Mouse (Mus musculus) WW6 (cell line): ENCODE data around the gene Syt11.
"Not testable (repeated sequence)": the region's sequence is repeated elsewhere in the genome, so short reads cannot be mapped to it uniquely, and the experiment has no call there.

Source experiments
- DNase-seq: peaks from one replicate; pipeline ENCODE4 v3.0.0-alpha.2; 2013; ENCODE audit warnings: low read depth, low spot score

Syt11 gene

DNA sequence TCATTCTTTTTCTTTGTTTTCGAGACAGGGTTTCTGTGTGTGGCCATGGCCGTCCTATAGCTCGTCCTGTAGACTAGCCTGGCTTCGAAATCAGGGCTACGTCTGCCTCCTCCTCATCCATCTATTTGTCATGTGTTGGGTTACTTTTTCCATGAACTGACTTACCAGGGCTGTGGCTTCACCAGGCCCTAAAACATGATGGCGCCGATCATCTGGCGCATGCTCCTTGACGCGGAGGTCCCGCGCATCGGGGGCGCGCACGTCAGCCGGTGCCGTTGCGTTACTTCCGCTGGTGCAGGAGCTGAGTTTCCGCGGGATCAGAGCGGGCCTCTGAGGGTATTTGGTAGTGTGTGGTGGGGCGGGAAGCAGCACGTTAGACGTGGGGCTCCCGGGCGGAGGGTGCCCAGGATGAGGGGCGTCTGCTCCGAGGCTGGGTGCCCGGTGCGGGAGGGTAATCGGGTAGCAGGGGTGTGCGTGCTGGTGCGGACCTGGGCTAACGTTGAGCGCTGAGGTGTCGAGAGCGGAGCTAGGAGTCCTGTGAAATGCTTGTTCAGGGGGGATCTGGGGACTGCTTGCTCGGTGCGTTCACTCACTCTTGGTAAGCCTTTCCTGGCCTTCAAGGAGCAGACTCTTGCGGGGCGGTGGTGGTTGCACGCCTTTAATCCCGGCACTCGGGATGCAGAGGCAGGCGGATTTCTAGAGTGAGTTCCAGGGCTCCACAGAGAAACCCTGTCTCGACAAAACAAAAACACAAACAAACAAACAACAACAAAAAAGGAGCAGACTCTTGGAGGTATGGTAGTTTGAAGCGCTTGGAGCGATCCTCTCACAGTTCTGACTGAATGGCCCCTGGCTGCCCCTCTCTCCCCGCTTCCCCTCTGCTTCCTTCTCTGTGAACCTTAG lies at the start of gene Syt11:
Gene Syt11, minus strand, starts transcription at position 226 of the 903 bp plus-strand sequence.
- not testable (repeated sequence) for DNase-seq

DNA sequence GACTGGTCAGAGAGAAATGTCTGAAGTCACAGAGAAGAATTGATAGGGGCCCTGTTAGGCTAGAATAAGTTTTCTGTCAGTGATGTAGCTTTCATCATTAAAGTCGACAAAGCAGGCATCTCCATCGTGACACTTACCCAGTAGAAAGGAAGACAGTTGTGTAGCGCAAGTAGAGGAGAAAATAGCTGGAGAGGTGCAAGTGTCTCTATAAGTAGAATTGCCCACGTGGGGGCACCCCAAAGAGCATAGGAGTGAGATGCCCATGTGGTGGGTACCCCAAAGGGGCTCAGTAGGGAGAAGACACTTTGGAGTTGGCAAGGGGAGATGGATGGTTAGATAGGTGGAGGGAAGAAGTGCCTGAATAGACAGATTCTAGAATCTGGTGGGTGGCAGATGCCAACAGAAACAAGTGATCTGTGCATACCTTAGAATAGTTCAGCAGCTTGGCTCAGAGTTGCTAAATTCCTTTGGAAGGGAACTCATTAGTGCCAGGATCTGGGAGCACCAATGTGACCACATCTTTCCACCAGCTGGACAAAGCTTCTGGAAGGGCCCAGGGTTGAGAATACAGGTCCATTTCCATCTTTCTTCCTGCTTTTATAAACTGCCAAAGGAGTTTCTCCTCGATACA lies 29.1 kb upstream of the Syt11 start:
- no peak for DNase-seq

DNA sequence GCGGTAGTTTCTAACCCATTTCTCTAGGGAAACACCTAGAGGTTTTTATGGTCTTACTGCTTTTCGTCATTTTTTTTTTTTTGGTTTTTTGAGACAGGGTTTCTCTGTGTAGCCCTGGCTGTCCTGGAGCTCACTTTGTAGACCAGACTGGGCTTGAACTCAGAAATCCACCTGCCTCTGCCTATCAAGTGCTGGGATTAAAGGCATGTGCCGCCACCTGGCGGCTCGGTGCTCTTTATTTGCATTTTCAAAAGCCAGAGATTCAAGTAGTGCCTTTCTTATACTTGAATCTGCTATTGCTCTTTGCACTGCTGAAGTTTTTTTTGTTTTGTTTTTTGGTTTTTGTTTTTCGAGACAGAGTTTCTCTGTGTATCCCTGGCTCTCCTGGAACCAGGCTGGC lies 22.5 kb upstream of the Syt11 start:
- not testable (repeated sequence) for DNase-seq

DNA sequence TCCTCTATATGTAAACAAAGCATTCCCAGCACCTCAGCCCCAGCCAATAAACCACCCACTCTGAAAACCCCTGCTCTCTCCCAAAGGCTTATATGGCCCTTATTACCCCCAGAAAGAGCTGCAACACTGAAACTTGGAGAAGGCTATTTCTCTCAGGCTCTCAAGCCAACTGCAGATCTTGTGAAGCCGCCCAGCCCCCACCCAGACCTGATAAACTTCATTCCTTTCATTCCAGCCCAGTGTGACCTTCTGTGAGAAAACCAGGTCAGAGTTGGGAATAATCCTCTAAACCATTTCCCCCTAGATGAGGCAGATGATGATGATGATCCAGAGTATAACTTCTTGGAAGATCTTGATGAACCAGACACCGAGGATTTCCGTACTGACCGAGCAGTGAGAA lies 13.1 kb upstream of the Syt11 start:
- DNase-seq = not testable (repeated sequence)

DNA sequence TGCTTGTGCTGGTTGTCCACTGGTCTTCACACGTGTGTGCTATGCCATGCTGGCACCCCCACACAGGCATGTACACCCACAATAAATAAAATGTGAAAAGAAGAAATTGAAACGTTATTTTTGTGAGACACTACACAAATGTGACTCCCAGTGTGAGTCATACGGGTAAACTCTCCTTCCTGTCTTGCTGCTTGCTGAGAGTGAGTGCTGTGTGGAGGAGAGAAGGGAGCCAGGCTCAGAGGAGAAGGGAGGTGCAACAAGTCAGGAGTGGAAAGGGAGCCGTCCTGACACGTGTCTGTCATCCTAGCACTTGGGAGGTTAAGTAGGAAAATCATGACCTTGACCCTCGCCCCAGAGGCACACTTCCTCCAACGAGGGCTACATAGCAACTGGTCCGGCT lies 11.8 kb upstream of the Syt11 start:
- not testable (repeated sequence) for DNase-seq

DNA sequence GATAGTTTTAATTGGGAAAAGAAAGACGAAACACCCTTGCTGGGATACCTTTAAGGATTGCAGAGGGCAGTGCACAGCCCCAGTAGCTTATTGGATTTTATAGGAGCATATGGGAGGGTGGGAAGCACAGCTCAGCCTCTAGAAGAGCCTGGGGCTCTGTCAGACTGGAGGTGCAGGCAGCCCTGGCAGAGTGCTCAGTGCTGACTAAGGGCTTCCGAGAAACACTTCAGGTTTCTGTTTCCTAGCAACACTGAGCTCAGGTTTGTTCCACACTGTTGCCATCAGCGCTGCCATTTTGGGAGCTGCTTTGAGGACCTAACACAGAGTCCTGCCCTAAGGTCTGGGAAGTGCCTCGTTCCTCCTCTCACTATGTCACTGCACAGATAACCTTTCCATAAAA lies 11.4 kb upstream of the Syt11 start:
- DNase-seq = not testable (repeated sequence)

DNA sequence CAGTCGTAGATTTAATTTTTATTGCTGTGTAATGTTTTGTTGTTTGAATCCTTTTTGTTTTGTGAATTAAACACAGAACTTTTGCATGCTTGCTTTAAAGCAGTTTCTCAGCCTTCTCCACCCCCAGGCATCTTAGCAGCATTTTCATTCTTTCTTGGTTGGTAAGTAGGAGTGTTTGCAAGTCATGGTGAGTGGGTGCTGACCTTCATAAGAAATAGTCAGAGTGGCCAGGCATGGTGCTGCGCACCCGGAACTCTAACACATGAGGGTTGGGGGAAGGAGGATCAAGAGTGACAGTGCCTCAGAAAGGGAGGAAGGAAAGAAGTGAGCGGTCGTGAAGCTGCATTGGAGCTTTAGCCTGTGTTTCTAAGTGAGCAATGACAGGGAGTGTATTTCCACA lies 9.9 kb upstream of the Syt11 start:
- DNase-seq = no peak

DNA sequence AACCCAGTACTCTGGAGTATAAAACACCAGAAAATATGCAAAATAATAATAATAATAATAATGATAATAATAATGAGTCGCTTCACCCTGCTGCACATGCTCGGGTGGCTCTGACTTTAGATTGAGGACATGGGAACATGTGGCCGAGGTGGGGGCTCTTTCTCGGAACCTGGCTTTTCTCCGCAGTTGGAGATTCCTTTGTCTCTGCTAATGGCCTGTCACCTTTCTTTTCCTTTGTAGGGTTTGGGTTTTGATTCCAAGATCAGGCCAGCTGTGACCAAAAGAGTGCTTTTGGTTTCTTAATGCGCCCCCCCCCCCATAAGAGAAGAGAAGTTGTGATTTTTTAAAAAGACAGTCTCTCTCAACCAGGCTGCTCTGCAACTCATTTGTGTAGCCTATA lies 1.8 kb downstream of the Syt11 start:
- DNase-seq = not testable (repeated sequence)

DNA sequence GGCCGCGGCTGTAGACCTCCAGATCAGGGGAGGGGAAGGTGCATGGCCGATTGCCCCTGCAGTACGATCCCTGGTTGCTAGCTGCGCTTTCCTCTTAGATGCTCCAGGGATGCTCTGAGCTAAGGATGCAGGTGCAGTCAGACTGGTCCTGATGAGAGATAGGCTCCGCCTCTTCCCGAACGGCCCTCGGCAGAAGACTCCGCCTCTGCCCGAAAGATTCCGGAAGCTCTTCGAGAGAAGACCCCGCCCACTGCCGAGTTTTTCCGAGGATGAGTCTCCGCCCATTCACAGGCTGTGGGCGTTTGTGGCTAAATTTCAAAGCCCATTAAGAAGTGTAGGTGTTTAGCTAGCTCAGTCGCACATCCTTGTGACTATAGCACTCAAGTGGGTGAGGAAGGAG lies 2.6 kb downstream of the Syt11 start:
- not testable (repeated sequence) for DNase-seq

DNA sequence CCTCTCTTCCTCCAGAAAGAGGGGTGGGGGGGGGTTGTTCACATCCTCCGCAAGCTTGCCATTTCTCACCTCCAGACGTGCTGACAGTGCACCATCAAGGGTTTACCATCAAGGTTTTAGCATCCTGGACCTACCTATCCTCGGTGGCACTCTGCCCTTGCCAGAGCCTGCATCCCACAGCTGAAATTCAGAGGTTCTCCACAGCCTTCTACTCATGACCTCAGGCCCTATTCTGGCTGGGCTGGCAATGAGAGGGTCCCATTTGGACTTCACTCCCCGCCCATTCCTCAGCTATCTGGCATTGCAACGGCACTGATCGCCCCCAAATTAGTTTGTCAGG lies 3.1 kb downstream of the Syt11 start:
- not testable (repeated sequence) for DNase-seq

DNA sequence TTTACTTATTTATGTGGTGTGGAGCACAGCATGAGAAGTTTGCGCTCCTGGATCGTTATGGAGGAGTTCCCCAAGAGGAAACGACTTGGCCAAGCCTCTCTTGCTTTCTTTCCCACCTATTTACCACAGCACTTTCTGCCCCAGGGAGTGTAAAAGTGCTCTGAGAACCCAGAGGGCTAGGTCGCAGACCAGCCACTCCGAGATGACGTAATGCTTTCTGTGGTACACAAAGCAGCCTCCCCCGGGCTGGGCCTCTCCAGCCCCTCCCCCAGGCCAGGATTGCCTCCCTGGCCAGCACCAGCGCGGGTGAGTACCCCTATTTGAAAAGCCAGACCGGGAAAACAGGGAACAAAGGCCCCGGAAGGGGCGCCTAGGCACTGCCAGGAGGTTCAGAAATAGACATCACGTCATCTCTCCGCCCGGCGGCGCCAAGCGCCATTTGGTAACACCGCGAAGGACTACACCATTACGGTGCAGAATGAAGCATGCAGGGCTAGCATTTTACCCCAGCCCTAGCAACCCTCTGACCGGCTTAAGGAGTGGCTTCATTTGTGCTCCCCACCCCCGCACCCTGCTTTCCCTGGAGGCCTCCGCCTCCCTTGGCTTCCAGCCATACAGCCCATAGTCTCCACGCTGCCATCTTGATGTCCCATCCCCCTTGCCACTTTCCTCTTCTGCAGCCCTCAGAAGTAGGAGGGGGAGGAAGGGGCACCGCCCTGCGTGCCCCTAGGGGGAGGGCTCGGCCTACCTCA lies 3.6 kb downstream of the Syt11 start:
- DNase-seq = not testable (repeated sequence)

DNA sequence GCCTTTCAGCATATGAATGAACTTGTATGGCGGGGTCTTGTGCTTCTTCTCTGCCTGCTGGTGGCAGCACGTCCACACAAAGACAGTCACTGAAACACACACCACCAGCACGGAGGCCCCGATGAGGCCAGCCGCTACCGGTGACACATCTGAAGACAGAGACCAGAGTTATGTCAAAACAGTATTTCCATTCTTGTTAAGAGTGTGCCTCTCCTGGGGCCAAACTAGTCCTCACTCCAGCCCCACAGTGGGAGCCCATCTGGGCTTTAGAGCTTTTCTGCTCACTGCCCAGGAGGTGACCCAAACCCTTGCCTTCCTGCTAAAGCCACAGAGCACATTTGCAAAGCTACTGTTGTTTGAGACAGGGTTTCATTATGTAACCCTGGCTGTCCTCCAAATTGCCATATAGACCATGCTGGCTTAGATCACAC lies 12.5 kb downstream of the Syt11 start:
- DNase-seq = no peak

DNA sequence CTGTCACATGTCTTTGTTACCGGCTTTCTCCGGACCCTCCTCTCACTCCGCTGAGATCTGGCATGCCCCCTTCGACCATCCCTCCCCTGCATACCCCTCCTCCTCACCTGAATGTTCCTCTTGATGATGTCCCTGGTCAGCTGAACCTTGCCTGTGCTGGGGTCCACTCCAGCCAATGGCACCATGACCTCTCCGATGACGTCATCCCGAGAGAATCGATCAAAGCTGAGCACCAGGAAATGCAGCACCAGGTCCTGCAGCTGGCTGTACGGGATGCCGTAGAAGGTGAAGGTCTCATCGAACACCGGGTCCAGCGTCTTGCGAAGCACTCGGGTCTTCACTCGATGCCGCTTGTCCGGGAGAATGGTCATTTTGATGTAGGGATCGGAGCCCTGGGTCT lies 13.3 kb downstream of the Syt11 start:
- DNase-seq = no peak

DNA sequence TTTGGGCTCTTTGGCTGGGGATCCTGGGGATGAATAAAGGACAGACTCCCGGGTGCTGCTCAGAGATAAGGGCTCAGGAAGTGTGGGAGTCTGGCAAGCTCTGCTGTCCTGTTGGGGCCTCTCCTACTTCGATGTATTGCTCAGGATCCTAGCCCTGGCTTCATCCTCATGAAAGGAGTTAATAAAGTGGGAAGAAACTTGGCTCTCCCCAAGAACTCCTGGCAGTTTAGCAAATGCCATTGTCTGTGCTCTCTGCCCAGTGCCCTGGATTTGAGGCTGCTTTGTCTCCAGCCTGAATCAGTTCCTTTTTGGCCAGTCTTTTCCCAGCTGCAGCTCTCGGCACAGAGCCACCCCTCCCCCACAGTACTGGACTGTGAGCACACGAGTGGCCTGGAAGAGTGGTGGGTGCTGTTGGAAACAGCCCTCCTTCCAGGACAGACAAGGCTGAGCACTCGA lies 16.9 kb downstream of the Syt11 start:
- no peak for DNase-seq

DNA sequence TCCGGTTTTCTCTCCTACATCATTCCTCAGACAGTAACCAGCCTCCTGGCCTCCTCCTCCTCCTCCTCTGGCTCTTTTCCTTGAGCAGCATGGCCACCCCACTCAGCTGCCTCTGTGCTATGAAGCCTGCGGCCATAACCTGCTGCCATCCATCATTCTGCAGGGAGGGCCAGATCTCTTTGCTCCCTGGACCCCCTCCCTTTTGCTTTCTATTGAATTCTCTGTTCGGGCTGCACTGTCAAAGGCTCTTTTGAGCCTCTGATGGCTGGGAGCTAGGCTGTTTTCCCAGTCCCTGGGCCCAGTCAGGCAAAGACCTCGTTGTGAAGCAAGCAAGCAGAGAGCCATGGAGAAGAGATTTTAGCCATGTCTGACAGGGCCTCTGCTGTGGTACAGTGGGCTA lies 18.7 kb downstream of the Syt11 start:
- DNase-seq = no peak

DNA sequence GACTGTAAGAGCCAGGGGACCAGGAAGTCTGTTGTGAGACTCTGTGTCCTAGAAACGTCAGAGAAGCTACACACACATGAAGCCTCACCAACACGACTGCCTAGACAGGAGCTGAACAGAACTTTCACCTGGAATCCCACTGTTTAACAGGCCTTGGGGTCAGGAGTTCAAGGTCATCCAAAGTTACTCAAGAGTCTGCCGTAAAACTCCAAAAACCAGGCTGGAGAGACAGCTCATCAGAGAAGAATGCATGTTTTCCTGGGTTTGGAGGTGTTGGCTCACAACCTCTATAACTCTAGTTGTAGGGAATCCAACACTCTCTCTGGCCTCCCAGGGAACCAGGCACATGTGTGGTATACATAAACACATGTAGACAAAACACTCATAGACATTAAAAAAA lies 19.4 kb downstream of the Syt11 start:
- DNase-seq = no peak

DNA sequence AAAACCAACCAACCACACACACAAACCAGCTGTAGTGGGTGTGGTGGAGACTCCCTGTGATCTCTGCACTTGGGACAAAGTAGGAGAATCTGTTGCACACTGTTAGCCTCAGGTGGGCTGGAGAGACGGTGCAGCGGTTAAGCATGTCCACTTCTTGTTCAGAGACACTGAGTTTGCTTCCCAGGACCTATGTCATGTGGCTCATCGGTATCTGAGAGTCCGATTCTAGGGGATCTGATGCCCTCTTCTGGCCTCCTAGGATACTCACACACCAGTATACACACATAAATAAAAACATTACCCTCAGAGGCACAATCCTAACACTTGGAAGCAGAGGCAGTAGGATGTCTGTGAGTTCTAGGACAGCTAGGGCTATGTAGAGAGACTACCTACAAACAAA lies 20.7 kb downstream of the Syt11 start:
- no peak for DNase-seq

DNA sequence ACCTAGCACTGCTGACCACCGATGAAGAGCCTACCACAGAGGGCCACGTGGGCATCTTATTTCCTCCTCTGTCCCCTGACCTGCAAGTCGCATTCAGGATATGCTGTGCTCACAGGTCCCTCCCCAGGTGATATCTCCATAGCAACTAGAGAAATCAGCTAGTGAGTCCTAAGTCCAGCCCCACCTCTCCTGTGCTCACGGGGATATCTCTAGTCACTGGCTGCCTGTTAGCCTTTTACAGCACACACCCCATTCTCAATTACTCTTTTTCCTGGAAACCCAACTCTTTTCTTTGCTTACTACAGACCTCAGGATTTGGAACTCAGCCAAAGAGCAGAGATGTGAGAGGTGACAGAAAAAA lies 28.1 kb downstream of the Syt11 start:
- no peak for DNase-seq

DNA sequence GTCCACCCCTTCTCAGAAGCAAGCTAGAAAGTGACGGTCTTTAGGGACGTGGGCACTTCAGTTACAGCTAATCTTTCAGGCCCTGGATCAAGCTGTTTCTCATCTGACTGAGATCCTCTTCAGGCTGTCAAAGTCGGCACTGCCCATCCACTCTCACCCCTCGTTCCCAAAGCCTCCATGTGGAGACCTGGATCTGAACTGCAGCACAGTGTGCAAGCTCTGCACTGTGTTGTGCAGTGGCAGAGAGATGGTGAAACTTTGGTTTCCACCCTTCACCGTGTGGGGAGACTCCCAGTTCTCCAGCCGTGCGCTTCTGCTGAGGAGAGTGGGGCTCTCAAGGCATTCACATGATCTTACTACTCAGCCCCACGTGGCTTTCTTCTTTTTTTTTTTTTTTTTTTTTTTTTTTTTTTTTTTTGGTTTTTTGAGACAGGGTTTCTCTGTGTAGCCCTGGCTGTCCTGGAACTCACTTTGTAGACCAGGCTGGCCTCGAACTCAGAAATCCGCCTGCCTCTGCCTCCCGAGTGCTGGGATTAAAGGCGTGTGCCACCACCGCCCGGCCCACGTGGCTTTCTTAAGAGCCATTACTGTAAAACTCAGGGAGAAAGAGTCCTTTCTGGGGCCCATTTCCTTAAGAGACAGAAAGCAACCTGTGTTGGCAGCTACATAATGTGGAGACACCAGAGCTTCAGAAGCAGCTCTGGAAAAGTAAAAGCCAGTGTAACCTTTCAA lies 28.7 kb downstream of the Syt11 start:
- no peak for DNase-seq

DNA sequence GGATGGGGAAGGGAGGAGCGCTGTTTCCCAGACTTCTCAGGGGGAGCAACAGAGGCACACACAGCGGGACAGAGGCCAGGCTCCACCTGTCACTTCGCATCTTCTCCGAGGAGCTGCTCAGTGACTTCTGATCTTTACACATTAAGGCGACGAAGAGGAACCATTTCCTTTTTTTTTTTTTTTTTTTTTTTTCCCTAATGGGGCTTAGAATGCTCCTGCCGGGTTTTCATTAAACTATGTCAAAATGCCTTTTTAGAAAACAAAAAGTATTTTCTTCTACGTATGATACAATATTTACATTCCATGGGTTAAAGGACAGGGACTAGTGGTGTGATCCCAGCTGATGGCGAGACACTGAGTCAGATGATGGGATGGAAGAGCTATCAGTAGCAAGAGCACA lies 29.4 kb downstream of the Syt11 start:
- no peak for DNase-seq

DNA sequence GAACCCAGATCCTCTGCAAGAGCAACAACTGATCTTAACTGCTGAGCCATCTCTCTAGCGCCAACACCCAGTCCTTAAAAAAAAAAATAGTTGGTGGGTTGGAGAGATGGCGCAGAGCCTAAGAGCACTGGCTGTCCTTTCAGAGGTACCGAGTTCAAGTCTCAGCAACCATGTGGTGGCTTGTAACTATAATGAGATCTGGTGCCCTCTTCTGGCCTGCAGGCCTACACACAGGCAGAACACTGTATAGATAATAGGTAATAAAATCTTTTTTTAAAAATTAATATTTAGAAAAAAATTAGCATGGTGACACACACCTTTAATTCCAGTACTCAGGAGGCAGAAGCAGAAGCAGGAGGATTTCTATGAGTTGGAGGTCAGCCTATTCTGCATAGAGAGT lies 34.8 kb downstream of the Syt11 start:
- no peak for DNase-seq

DNA sequence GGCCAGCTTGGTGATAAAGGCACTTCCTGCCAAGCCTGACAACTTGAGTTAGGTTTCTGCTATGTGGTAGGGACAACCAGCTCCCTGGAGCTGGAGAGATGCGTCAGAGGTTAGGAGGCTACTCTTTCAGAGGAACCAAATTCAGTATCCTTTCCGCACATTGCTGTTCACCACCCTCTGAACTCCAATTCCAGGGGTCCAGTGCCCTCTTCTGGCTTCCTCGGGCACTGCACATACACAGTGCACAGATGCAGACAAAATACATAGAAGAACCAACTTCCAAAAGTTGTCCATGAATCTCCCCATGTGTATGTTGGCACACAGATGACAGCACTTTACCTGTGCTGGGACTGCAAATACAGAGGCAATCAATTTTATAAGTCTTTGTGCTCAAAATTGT lies 36.3 kb downstream of the Syt11 start:
- no peak for DNase-seq
